Comparison of ENCODE assay signal across 2 mouse cellular contexts in the genomic region with DNA sequence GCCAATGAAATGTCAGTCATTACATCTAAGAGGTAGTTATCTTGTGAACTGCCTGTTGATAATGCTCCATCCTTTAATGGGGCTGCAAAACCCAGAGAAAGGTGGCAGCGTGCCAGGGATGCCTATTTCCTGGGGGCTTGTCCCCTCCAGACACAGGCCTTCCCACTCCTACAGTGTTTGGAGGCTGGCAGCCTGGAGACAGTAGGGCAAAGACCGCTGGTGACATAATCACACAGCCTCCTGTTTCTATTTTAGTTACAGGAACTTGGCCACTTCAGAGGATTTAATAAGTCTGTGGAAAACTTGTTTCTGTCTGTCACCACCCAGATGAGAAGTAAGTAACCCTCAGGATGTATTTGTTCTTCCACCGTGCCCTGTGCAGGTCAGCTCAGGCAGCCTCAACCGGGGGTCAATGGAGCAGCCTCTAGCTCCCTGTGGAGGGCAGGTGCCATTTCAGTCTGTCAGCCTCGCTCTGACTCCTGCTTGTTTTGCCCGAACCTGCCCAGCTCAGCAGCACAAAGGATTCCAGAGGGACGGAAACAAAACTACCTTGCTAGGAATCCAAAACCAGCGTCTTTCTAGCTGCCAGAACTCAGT. TPM values are rescaled to one million over a fixed set of nuclear protein-coding genes. Genes with fewer than 3 reads are reported as not detected.
"Had no signal": no experiment of that assay in that cellular context is flagged by ENCODE, and none has a peak within 500 bp of the region (broad histone marks: within the 10 kb centered on the region; RNA-seq: fewer than 3 reads in every experiment).

No protein-coding gene starts in this region.

RNA-seq across cellular contexts. Expression of a gene that starts 43.8 kb away (rescaled TPM):
- polyA plus RNA-seq: limb, embryonic 12.5 days; midbrain, embryonic 11.5 days had no signal
